Mouse (Mus musculus): Measurements from ENCODE around the gene Il20rb.

Gene Il20rb

GRCm38 (mm10) chr9:100419644-100420043 lies 66.9 kb downstream of the Il20rb start:
- DNase-seq (ENCODE audit: low spot score), result no peak

- no peak for DNase-seq (ENCODE audit: low spot score)
Observed at GRCm38 (mm10) chr9:100419103-100419502, 67.5 kb downstream of the Il20rb start.

GRCm38 (mm10) chr9:100416756-100417155 lies 69.8 kb downstream of the Il20rb start:
- DNase-seq (ENCODE audit: low spot score), result no peak

- no peak for DNase-seq (ENCODE audit: low spot score)
Observed at GRCm38 (mm10) chr9:100416299-100416698, 70.3 kb downstream of the Il20rb start.

GRCm38 (mm10) chr9:100415328-100415979 lies 71.1 kb downstream of the Il20rb start:
- no peak for DNase-seq (ENCODE audit: low spot score)

Measured in urinary bladder, postnatal 10 days (tissue).